Mouse (Mus musculus) small intestine, adult 2 months (tissue): ENCODE measurements around the gene Tet2.

Source experiments
- CTCF ChIP-seq: fragments of 200-500 bp; IDR thresholded peaks from 2 replicates; pipeline ENCODE4 v1.5.1; 2012; ENCODE audit warnings: low read depth, mild to moderate bottlenecking, control low read depth, inconsistent platforms, low read length, moderate library complexity, mixed read lengths; ENCODE audit not compliant: insufficient replicate concordance, insufficient read length; ENCODE audit errors: extremely low read depth
- POLR2A ChIP-seq: fragments of 200-500 bp; IDR thresholded peaks from 2 replicates; pipeline ENCODE4 v1.6.1; 2012; ENCODE audit warnings: low read depth, mild to moderate bottlenecking, control low read depth, inconsistent platforms, low read length, moderate library complexity

DNA sequence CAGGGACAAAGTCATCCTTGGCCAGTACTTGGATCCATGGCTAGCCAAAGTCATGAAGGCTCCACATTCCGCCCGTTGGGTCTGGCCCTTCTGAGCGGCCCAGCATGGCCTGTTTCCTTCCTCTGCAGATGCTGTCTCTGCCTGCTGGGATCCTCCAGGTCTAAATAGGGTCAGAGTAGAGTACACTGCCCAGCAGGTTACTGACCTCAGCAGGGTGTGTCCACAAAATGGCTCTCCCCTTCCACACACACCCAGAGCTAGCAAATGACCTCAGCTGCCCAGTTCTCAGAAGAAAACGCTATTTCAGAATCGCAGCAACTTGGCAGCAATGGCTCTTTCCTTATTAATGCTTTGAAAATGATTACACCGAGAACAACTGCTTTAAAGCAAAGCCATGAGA is 27.5 kb downstream of the Tet2 start:
- TF ChIP-seq POLR2A (no peak), CTCF (no peak)
